Comparison of ENCODE assay signal across 25 mouse cellular contexts in the genomic region with DNA sequence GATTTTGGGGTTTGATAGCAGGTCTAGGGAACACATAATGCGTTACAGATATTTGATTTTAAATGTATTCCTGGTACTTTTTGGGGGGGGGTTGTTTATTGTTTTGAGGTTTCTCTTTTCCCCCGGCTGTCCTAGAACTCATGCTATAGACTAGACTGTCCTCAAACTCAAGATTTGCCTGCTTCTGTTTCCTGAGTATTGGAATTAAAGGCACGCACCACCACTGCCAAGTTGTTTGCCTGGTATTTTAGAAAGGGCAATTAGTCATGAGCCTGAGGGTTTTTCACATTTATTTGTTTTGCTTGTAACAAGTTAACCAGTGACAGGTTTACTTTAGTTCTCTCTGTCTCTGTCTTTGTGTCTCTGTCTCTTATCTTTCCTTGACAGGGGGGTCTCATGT. TPM values are rescaled to one million over a fixed set of nuclear protein-coding genes. Genes with fewer than 3 reads are reported as not detected.
A peak's percentile ranks its signal among the peaks of the same experiment; 100 is the strongest.
DNase-seq lines count a peak whose midpoint lies in the region; ATAC-seq and TF ChIP-seq lines count a peak whose summit lies in the region.
"Had no signal": no experiment of that assay in that cellular context is flagged by ENCODE, and none has a peak within 500 bp of the region (broad histone marks: within the 10 kb centered on the region; RNA-seq: fewer than 3 reads in every experiment).

No protein-coding gene starts in this region.

- 97% methylated on average over 3 of the region's 3 CpGs for WGBS in forebrain, postnatal 0 days
- WGBS in forebrain, embryonic 15.5 days: 92% methylated on average over 3 of the region's 3 CpGs

- no peak overlapping the region for H3K27ac ChIP-seq in forebrain, postnatal 0 days (ENCODE audit: low read depth, low read length)
- H3K27ac ChIP-seq in forebrain, embryonic 15.5 days (replicated peaks): no peak overlapping the region
- H3K27ac ChIP-seq: embryonic facial prominence, embryonic 10.5 days; forebrain, embryonic 12.5 days; heart, embryonic 15.5 days; hindbrain, embryonic 15.5 days; midbrain, embryonic 15.5 days; neural tube, embryonic 15.5 days had no signal

- no peak overlapping the region for H3ac ChIP-seq in myocyte (ENCODE audit: control insufficient read depth, insufficient read length)

- ATAC-seq in forebrain, postnatal 0 days: no peak
- ATAC-seq in forebrain, embryonic 15.5 days (replicated peaks): no peak
- ATAC-seq: midbrain, embryonic 15.5 days had no signal

- no peaks in the 10 kb centered on the region for H3K79me2 ChIP-seq in myocyte (ENCODE audit: control insufficient read depth, insufficient read depth)

- TF ChIP-seq POLR2A in myocyte (IDR thresholded peaks at IDR 0.05; ENCODE audit: insufficient read length, low read depth): no peak

- no peaks in the 10 kb centered on the region for H3K27me3 ChIP-seq in myocyte (ENCODE audit: control insufficient read depth, insufficient read depth, insufficient read length)
- H3K27me3 ChIP-seq in forebrain, postnatal 0 days (ENCODE audit: insufficient read depth, low read length): no peaks in the 10 kb centered on the region
- no peaks in the 10 kb centered on the region for H3K27me3 ChIP-seq in forebrain, embryonic 15.5 days
- H3K27me3 ChIP-seq: CH12.LX; forebrain, embryonic 12.5 days; hindbrain, embryonic 15.5 days; midbrain, embryonic 15.5 days; neural tube, embryonic 15.5 days had no signal

- H3K4me2 ChIP-seq in myocyte (ENCODE audit: low read depth): peak overlapping the region; percentile 59
- no peak overlapping the region for H3K4me2 ChIP-seq in forebrain, postnatal 0 days (ENCODE audit: low read depth)
- no peak overlapping the region for H3K4me2 ChIP-seq in forebrain, embryonic 15.5 days (replicated peaks)
- H3K4me2 ChIP-seq: forebrain, embryonic 12.5 days; heart, embryonic 15.5 days; hindbrain, embryonic 15.5 days; midbrain, embryonic 15.5 days; neural tube, embryonic 15.5 days had no signal

- no peak for TF ChIP-seq CTCF in forebrain, postnatal 0 days (IDR thresholded peaks at IDR 0.05; ENCODE audit: low read depth)

- DNase-seq in kidney, adult 11 months: peak; percentile 52
- DNase-seq in kidney, postnatal 10 days: no peak
- DNase-seq in 3134 (ENCODE audit: extremely low read depth, insufficient read length, low spot score): peak; percentile 64
- DNase-seq in kidney, adult 9 months: peak; percentile 76
- no peak for DNase-seq in forebrain, postnatal 0 days
- no peak for DNase-seq in right cerebral cortex, postnatal 4 days
- DNase-seq: adrenal gland, postnatal 36 days; cerebellum, adult 2 months; gastrocnemius, postnatal 36 days; heart, postnatal 4 days; left cerebral cortex, postnatal 4 days; lung, adult 18-20 months; right cerebral cortex, postnatal 14 days; thymus, postnatal 14 days had no signal

- no peaks in the 10 kb centered on the region for H3K4me1 ChIP-seq in forebrain, postnatal 0 days (ENCODE audit: insufficient read depth)
- no peaks in the 10 kb centered on the region for H3K4me1 ChIP-seq in forebrain, embryonic 15.5 days
- H3K4me1 ChIP-seq: midbrain, embryonic 15.5 days; neural tube, embryonic 15.5 days had no signal

- no peaks in the 10 kb centered on the region for H3K9me3 ChIP-seq in forebrain, postnatal 0 days (ENCODE audit: low read length)
- H3K9me3 ChIP-seq in forebrain, embryonic 15.5 days: no peaks in the 10 kb centered on the region
- H3K9me3 ChIP-seq: embryonic facial prominence, embryonic 10.5 days; forebrain, embryonic 12.5 days; heart, embryonic 15.5 days; hindbrain, embryonic 15.5 days; midbrain, embryonic 15.5 days; neural tube, embryonic 15.5 days had no signal

- H3K4me3 ChIP-seq in myocyte: no peak overlapping the region
- no peak overlapping the region for H3K4me3 ChIP-seq in forebrain, postnatal 0 days (ENCODE audit: low read depth, low read length)
- no peak overlapping the region for H3K4me3 ChIP-seq in forebrain, embryonic 15.5 days
- H3K4me3 ChIP-seq: embryonic facial prominence, embryonic 10.5 days; forebrain, embryonic 12.5 days; heart, embryonic 15.5 days; hindbrain, embryonic 15.5 days; midbrain, embryonic 15.5 days; neural tube, embryonic 15.5 days had no signal

- no peaks in the 10 kb centered on the region for H3K36me3 ChIP-seq in myocyte (ENCODE audit: control insufficient read depth, insufficient read depth)
- H3K36me3 ChIP-seq in forebrain, postnatal 0 days (ENCODE audit: insufficient read depth): no peaks in the 10 kb centered on the region
- no peaks in the 10 kb centered on the region for H3K36me3 ChIP-seq in forebrain, embryonic 15.5 days
- H3K36me3 ChIP-seq: embryonic facial prominence, embryonic 10.5 days; forebrain, embryonic 12.5 days; heart, embryonic 15.5 days; hindbrain, embryonic 15.5 days; midbrain, embryonic 15.5 days; neural tube, embryonic 15.5 days had no signal

- no peak overlapping the region for H3K9ac ChIP-seq in forebrain, postnatal 0 days
- H3K9ac ChIP-seq in forebrain, embryonic 15.5 days (replicated peaks): no peak overlapping the region
- H3K9ac ChIP-seq: forebrain, embryonic 12.5 days; heart, embryonic 15.5 days; hindbrain, embryonic 15.5 days; midbrain, embryonic 15.5 days; neural tube, embryonic 15.5 days had no signal

TF ChIP-seq in myocyte, 11 proteins besides CTCF, POLR2A, EP300 and RAD21:
- no peak for TF ChIP-seq CEBPB (IDR thresholded peaks at IDR 0.05; ENCODE audit: insufficient read depth, poor library complexity, severe bottlenecking)
- no peak for TF ChIP-seq REST (IDR thresholded peaks at IDR 0.05; ENCODE audit: insufficient read depth, insufficient read length)

RNA-seq across cellular contexts. Expression of gene Cdh1, which starts 20.3 kb away (rescaled TPM):
- polyA plus RNA-seq in myocyte (2012; fragmentation: generic; extraction: Trizol): 0.11 TPM
- total RNA-seq in forebrain, postnatal 0 days (2014; rRNA removed): 2.5 and 3.9 TPM in 2 replicates
- polyA plus RNA-seq in forebrain, postnatal 0 days (2015; fragmentation: Nextera tagmentation; extraction: Ambion mirVana): 3.3 and 3.9 TPM in 2 replicates
- 1.2 and 1.8 TPM in 2 replicates for polyA plus RNA-seq in forebrain, embryonic 15.5 days (2015; fragmentation: Nextera tagmentation; extraction: Ambion mirVana)
- total RNA-seq: adrenal gland, postnatal 36 days; megakaryocyte-erythroid progenitor cell, adult 5-6 weeks; MEL had no signal

RNA-seq across cellular contexts. Expression of gene Gm10073, which starts 50.2 kb away (rescaled TPM):
- 99.0 TPM for polyA plus RNA-seq in myocyte (2012; fragmentation: generic; extraction: Trizol)
- 41.5 and 48.4 TPM in 2 replicates for total RNA-seq in forebrain, postnatal 0 days (2014; rRNA removed)
- 5.1 and 7.1 TPM in 2 replicates for polyA plus RNA-seq in forebrain, postnatal 0 days (2015; fragmentation: Nextera tagmentation; extraction: Ambion mirVana)
- 5.2 and 7.9 TPM in 2 replicates for polyA plus RNA-seq in forebrain, embryonic 15.5 days (2015; fragmentation: Nextera tagmentation; extraction: Ambion mirVana)

RNA-seq across cellular contexts. Expression of gene Tango6, which starts 59.4 kb away (rescaled TPM):
- polyA plus RNA-seq in myocyte (2012; fragmentation: generic; extraction: Trizol): 6.9 TPM
- 5.3 and 7.5 TPM in 2 replicates for total RNA-seq in forebrain, postnatal 0 days (2014; rRNA removed)
- 2.3 and 3.8 TPM in 2 replicates for polyA plus RNA-seq in forebrain, postnatal 0 days (2015; fragmentation: Nextera tagmentation; extraction: Ambion mirVana)
- 4.9 and 5.5 TPM in 2 replicates for polyA plus RNA-seq in forebrain, embryonic 15.5 days (2015; fragmentation: Nextera tagmentation; extraction: Ambion mirVana)

Comparison
In these comparisons a context has a peak if more than half of its experiments do, and no peak if none do; other contexts are left out.
1. DNase-seq: peak in kidney, adult 11 months (single experiment), 3134 (single experiment) and kidney, adult 9 months (single experiment); none in kidney, postnatal 10 days (single experiment), forebrain, postnatal 0 days (single experiment) and right cerebral cortex, postnatal 4 days (single experiment).
2. RNA of gene Gm10073, which starts 50.2 kb away (polyA plus RNA-seq): 99.0 TPM in myocyte (single experiment); 5.2 to 7.9 TPM in forebrain, embryonic 15.5 days and 5.1 to 7.1 TPM in forebrain, postnatal 0 days; every median in the first group is over 10 times any median in the second.